Mouse (Mus musculus) neural tube, embryonic 14.5 days (tissue): Measurements from ENCODE around the gene Kdm5b. TPM values are rescaled to one million over a fixed set of nuclear protein-coding genes. Genes with fewer than 3 reads are reported as not detected.
"Not testable (repeated sequence)": the region's sequence is repeated elsewhere in the genome, so short reads cannot be mapped to it uniquely, and the experiment has no call there.

Source experiments
- ATAC-seq: fragments of 200-750 bp; cut with Nextera tagmentation; 2 replicates; pipeline ENCODE4 v1.8.0; 2017; ENCODE audit warnings: low read depth, mild to moderate bottlenecking, moderate TSS enrichment, moderate library complexity
- H3K27ac ChIP-seq: fragments of 300-500 bp; sonication (generic); 2 replicates; pipeline ENCODE4 v1.5.1; 2014; ENCODE audit warnings: low read depth, mild to moderate bottlenecking, control low read depth, low read length, moderate library complexity, mixed read lengths
- H3K27me3 ChIP-seq: fragments of 300-500 bp; sonication (generic); 2 replicates; pipeline ENCODE4 v1.6.1; 2014; ENCODE audit warnings: low read length; ENCODE audit not compliant: control insufficient read depth, insufficient read depth
- H3K36me3 ChIP-seq: fragments of 300-500 bp; sonication (generic); 2 replicates; pipeline ENCODE4 v1.6.1; 2014; ENCODE audit warnings: low read length, mixed read lengths; ENCODE audit not compliant: control insufficient read depth, insufficient read depth
- H3K4me1 ChIP-seq: fragments of 300-500 bp; sonication (generic); 2 replicates; pipeline ENCODE4 v1.6.1; 2014; ENCODE audit warnings: low read length; ENCODE audit not compliant: control insufficient read depth, insufficient read depth
- H3K4me2 ChIP-seq: fragments of 300-500 bp; sonication (generic); 2 replicates; pipeline ENCODE4 v1.6.1; 2014; ENCODE audit warnings: mild to moderate bottlenecking, low read depth, low read length, control low read depth
- H3K4me3 ChIP-seq: fragments of 300-500 bp; sonication (generic); 2 replicates; pipeline ENCODE4 v1.5.1; 2014; ENCODE audit warnings: low read depth, low read length, control low read depth, mixed read lengths
- H3K9ac ChIP-seq: fragments of 300-500 bp; sonication (generic); replicated peaks from 2 replicates; pipeline ENCODE4 v1.6.1; 2014; ENCODE audit warnings: low read depth, mild to moderate bottlenecking, control low read depth, low read length, mixed read lengths
- H3K9me3 ChIP-seq: fragments of 300-500 bp; sonication (generic); 2 replicates; pipeline ENCODE4 v1.6.1; 2016; ENCODE audit warnings: low read length; ENCODE audit not compliant: control insufficient read depth
- WGBS: fragments of 180-500 bp; shearing (Covaris S2); extraction: QIAGEN DNeasy Blood & Tissue Kit; methylation state at CpG from one replicate; pipeline ENCODE4 v1.1.7; 2014; 5-methylcytosine and 5-hydroxymethylcytosine counted together
- polyA plus RNA-seq: library from polyadenylated mRNA; unstranded; fragments of >200 nt; fragmentation: Nextera tagmentation; extraction: Ambion mirVana; gene quantifications from 2 replicates; pipeline ENCODE4 v1.2.1, GENCODE M21; 2014

Gene Kdm5b
- polyA plus RNA-seq, 1 experiment from 2014 or later: 89.9 TPM

GRCm38 (mm10) chr1:134518677-134519076, 41.3 kb upstream of the Kdm5b start:
- Histone ChIP-seq H3K27ac (no peak overlapping the region), H3K27me3 (no peaks in the 10 kb centered on the region), H3K4me3 (no peak overlapping the region), H3K4me1 (peaks cover 7% of the 10 kb centered on the region; the same call in 1 of the 2 replicates), H3K9me3 (no peaks in the 10 kb centered on the region), H3K9ac (no peak overlapping the region), H3K4me2 (no peak overlapping the region), H3K36me3 (no peaks in the 10 kb centered on the region)
- ATAC-seq: no peak
- 16% methylated on average over 7 of the region's 7 CpGs for WGBS

- H3K4me3 ChIP-seq, H3K27me3 ChIP-seq, H3K36me3 ChIP-seq, H3K4me1 ChIP-seq, H3K9ac ChIP-seq, H3K27ac ChIP-seq, ATAC-seq, H3K9me3 ChIP-seq, H3K4me2 ChIP-seq: not testable (repeated sequence)
- 97% methylated on average over 5 of the region's 5 CpGs for WGBS
These were observed 40.8 kb upstream of the Kdm5b start for GRCm38 (mm10) chr1:134519201-134519600.

GRCm38 (mm10) chr1:134520001-134520721, 39.8 kb upstream of the Kdm5b start:
- no peaks in the 10 kb centered on the region for H3K9me3 ChIP-seq
- ATAC-seq: no peak
- no peak overlapping the region for H3K4me3 ChIP-seq
- no peak overlapping the region for H3K9ac ChIP-seq
- no peaks in the 10 kb centered on the region for H3K27me3 ChIP-seq
- peaks cover 7% of the 10 kb centered on the region; the same call in 1 of the 2 replicates for H3K4me1 ChIP-seq
- no peaks in the 10 kb centered on the region for H3K36me3 ChIP-seq
- no peak overlapping the region for H3K4me2 ChIP-seq
- 88% methylated on average over 8 of the region's 8 CpGs for whole genome bisulfite sequencing
- H3K27ac ChIP-seq: no peak overlapping the region

GRCm38 (mm10) chr1:134521163-134521562, 38.8 kb upstream of the Kdm5b start:
- Histone ChIP-seq H3K9ac (no peak overlapping the region), H3K4me2 (no peak overlapping the region), H3K4me1 (peaks cover 4% of the 10 kb centered on the region; the same call in 1 of the 2 replicates), H3K27me3 (no peaks in the 10 kb centered on the region), H3K4me3 (no peak overlapping the region), H3K27ac (no peak overlapping the region), H3K36me3 (no peaks in the 10 kb centered on the region), H3K9me3 (no peaks in the 10 kb centered on the region)
- no peak for ATAC-seq
- 86% methylated on average over 7 of the region's 7 CpGs for WGBS

GRCm38 (mm10) chr1:134522325-134522724, 37.6 kb upstream of the Kdm5b start:
- no peaks in the 10 kb centered on the region for H3K36me3 ChIP-seq
- H3K4me1 ChIP-seq: no peaks in the 10 kb centered on the region
- ATAC-seq: no peak
- H3K9me3 ChIP-seq: no peaks in the 10 kb centered on the region
- H3K27ac ChIP-seq: no peak overlapping the region
- H3K27me3 ChIP-seq: no peaks in the 10 kb centered on the region
- no peak overlapping the region for H3K4me2 ChIP-seq
- H3K4me3 ChIP-seq: no peak overlapping the region
- no peak overlapping the region for H3K9ac ChIP-seq
- WGBS: 56% methylated on average over 2 of the region's 2 CpGs

GRCm38 (mm10) chr1:134524424-134524823, 35.5 kb upstream of the Kdm5b start:
- no peak for ATAC-seq
- no peaks in the 10 kb centered on the region for H3K4me1 ChIP-seq
- H3K36me3 ChIP-seq: no peaks in the 10 kb centered on the region
- no peak overlapping the region for H3K4me2 ChIP-seq
- no peak overlapping the region for H3K4me3 ChIP-seq
- H3K9me3 ChIP-seq: no peaks in the 10 kb centered on the region
- no peaks in the 10 kb centered on the region for H3K27me3 ChIP-seq
- 70% methylated on average over 5 of the region's 5 CpGs for WGBS
- H3K27ac ChIP-seq: no peak overlapping the region
- H3K9ac ChIP-seq: no peak overlapping the region

- Histone ChIP-seq H3K4me3 (no peak overlapping the region), H3K27ac (no peak overlapping the region), H3K9me3 (no peaks in the 10 kb centered on the region), H3K27me3 (no peaks in the 10 kb centered on the region), H3K4me2 (no peak overlapping the region), H3K9ac (no peak overlapping the region), H3K4me1 (no peaks in the 10 kb centered on the region), H3K36me3 (no peaks in the 10 kb centered on the region)
- WGBS: 76% methylated on average over 1 of the region's 1 CpGs
- no peak for ATAC-seq
These were observed 35.0 kb upstream of the Kdm5b start for GRCm38 (mm10) chr1:134525015-134525414.

GRCm38 (mm10) chr1:134526752-134527151, 33.2 kb upstream of the Kdm5b start:
- Histone ChIP-seq H3K27ac (no peak overlapping the region), H3K27me3 (no peaks in the 10 kb centered on the region), H3K4me1 (no peaks in the 10 kb centered on the region), H3K9me3 (no peaks in the 10 kb centered on the region), H3K4me2 (no peak overlapping the region), H3K9ac (no peak overlapping the region), H3K36me3 (no peaks in the 10 kb centered on the region), H3K4me3 (no peak overlapping the region)
- WGBS: 88% methylated on average over 6 of the region's 6 CpGs
- no peak for ATAC-seq

GRCm38 (mm10) chr1:134530618-134531017, 29.4 kb upstream of the Kdm5b start:
- no peaks in the 10 kb centered on the region for H3K9me3 ChIP-seq
- H3K27ac ChIP-seq: no peak overlapping the region
- no peak overlapping the region for H3K4me3 ChIP-seq
- no peaks in the 10 kb centered on the region for H3K4me1 ChIP-seq
- no peak overlapping the region for H3K4me2 ChIP-seq
- H3K27me3 ChIP-seq: no peaks in the 10 kb centered on the region
- 63% methylated on average over 6 of the region's 6 CpGs for WGBS
- H3K9ac ChIP-seq: no peak overlapping the region
- no peak; the same call in 1 of the 2 replicates for ATAC-seq
- H3K36me3 ChIP-seq: no peaks in the 10 kb centered on the region
